Mouse (Mus musculus) heart, embryonic 10.5 days (tissue): ENCODE data around the gene Unk. TPM values are rescaled to one million over a fixed set of nuclear protein-coding genes. Genes with fewer than 3 reads are reported as not detected.

Experiments used
- DNase-seq: peaks from one replicate; pipeline ENCODE4 v3.0.0-alpha.2; 2017; ENCODE audit warnings: low spot score
- H3K27ac ChIP-seq: fragments of 300-500 bp; sonication (generic); 2 replicates; pipeline ENCODE4 v1.5.1; 2016; ENCODE audit warnings: mild to moderate bottlenecking
- H3K27me3 ChIP-seq: fragments of 300-500 bp; sonication (generic); 2 replicates; pipeline ENCODE4 v1.6.1; 2016; ENCODE audit warnings: mild to moderate bottlenecking; ENCODE audit not compliant: poor library complexity, insufficient read depth, severe bottlenecking
- H3K36me3 ChIP-seq: fragments of 300-500 bp; sonication (generic); 2 replicates; pipeline ENCODE4 v1.6.1; 2016; ENCODE audit warnings: mild to moderate bottlenecking, moderate library complexity
- H3K4me1 ChIP-seq: fragments of 300-500 bp; sonication (generic); 2 replicates; pipeline ENCODE4 v1.6.1; 2016; ENCODE audit warnings: mild to moderate bottlenecking
- H3K4me3 ChIP-seq: fragments of 300-500 bp; sonication (generic); 2 replicates; pipeline ENCODE4 v1.5.1; 2016; ENCODE audit warnings: mild to moderate bottlenecking, moderate library complexity
- H3K9me3 ChIP-seq: fragments of 300-500 bp; sonication (generic); 2 replicates; pipeline ENCODE4 v1.6.1; 2016; ENCODE audit warnings: mild to moderate bottlenecking, moderate library complexity
- WGBS: fragments of 180-500 bp; shearing (Covaris S2); methylation state at CpG from one replicate; pipeline ENCODE4 v1.1.7; 2016; 5-methylcytosine and 5-hydroxymethylcytosine counted together
- polyA plus RNA-seq: library from polyadenylated mRNA; unstranded; fragments of >200 nt; fragmentation: Nextera tagmentation; extraction: Ambion mirVana; gene quantifications from 2 replicates; pipeline ENCODE4 v1.2.1, GENCODE M21; 2016

The Unk gene
- polyA plus RNA-seq = 33.3 and 37.1 TPM in 2 replicates

DNA sequence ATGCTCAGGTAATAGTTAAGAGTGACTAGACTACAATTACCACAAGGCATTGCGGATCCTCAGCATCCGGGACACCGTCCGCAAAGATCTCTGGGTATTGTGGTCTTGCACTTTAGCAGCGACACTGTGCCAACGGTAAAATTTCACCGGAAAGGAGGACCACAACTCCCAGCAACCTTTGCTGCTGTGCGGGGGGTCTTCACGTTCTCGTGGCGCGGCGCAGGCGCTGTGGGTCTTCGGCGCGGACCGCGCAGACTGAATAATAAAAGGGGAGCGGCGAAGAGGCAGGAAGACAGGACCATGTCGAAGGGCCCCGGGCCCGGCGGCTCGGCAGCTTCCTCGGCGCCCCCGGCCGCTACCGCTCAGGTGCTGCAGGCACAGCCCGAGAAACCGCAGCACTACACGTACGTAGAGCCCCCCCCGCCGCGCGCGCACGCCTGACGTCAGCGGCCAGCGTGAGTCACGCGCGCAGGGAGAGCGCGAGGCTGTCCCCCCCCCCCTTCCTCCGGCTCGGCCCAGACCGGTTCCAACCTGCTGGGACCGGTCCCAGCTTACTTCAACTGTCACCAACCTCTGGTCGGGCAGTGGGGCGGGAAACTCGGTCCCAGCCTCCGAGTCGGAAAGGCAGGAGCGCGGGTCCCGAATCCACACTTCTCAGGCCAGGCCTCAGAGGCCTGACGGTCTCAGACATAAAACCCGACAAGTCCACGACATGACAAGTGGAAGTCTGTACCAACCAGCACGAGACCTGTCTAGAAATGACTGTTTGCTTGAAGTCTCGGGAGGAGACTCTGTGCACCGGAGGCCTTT, at the start of gene Unk:
TSS of gene Unk (plus strand) at position 235 of the 810 bp plus-strand sequence.
- Histone ChIP-seq H3K4me1 (peaks cover 9% of the 10 kb centered on the region), H3K4me3 (peak within 1 kb of the TSS; percentile 74), H3K27ac (peak within 1 kb of the TSS; percentile 96), H3K36me3 (peaks cover 18% of the 10 kb centered on the region; the same call in 1 of the 2 replicates), H3K9me3 (no peaks in the 10 kb centered on the region), H3K27me3 (no peaks in the 10 kb centered on the region)
- DNase-seq = peak; percentile 99
- WGBS = under 1% methylated on average over 67 of the region's 67 CpGs

DNA sequence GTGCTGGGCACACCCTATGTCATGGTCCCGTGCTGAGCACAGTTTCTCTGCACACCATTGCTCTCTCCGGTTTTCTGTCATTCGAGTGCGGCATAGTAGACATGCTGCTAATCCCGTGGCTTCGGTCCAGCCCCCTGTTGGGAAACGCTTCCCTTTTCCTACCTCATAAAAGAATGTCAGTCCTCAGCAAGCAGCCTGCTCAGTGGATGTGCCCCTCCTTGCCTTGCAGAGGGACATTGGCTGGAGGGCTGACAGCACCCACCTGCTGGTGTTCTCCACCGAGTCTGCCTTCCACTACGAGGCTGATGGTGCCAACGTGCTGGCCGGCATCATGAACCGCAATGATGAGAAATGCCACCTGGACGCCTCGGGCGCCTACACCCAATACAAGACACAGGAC, 47.6 kb upstream of the Unk start:
- peaks cover 56% of the 10 kb centered on the region for H3K27me3 ChIP-seq
- no peaks in the 10 kb centered on the region for H3K9me3 ChIP-seq
- 92% methylated on average over 15 of the region's 15 CpGs for WGBS
- no peak overlapping the region for H3K27ac ChIP-seq
- H3K4me1 ChIP-seq = no peaks in the 10 kb centered on the region; the same call in 1 of the 2 replicates
- no peak for DNase-seq
- no peak overlapping the region for H3K4me3 ChIP-seq
- H3K36me3 ChIP-seq = no peaks in the 10 kb centered on the region

DNA sequence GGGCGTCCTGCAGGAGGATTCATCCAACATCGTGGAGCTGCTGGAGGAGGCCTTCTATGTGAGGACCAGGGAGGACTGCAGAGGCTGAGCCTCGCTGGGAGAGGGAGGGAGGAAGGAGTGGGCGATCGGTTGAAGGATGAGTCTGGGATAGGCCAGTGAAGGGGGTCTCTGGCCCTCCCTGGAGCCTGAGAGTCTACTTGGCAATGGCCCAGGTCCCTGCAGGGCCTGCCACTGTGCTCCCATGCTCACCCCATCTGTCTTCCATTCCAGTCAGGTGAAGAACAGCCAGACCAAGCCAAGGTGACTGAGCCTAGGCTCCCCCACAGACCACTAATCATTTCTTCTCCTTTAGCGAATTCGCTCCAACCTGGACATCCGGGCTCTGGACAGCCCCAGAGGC, 46.8 kb upstream of the Unk start:
- Histone ChIP-seq H3K27me3 (peaks cover 50% of the 10 kb centered on the region), H3K4me3 (no peak overlapping the region), H3K36me3 (no peaks in the 10 kb centered on the region), H3K4me1 (no peaks in the 10 kb centered on the region), H3K9me3 (no peaks in the 10 kb centered on the region), H3K27ac (no peak overlapping the region)
- 83% methylated on average over 8 of the region's 8 CpGs for WGBS
- no peak for DNase-seq

DNA sequence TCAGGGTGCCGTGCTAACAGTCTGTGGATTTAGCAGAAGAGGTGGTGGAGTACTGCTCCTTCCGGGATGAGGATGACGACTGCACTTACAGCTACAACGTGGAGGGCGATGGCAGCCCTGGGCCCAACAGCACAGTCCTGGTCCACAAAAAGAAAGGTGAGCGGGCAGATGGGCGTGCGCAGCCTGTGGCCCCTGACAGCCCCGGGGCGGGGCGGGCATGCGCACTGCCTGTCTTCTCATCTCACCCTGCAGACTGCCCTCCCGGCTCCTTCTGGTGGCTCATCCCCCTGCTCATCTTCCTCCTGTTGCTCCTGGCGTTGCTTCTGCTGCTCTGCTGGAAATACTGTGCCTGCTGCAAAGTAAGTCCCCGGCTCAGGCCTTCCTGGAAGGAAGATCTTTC, 40.4 kb upstream of the Unk start:
- no peak for DNase-seq

DNA sequence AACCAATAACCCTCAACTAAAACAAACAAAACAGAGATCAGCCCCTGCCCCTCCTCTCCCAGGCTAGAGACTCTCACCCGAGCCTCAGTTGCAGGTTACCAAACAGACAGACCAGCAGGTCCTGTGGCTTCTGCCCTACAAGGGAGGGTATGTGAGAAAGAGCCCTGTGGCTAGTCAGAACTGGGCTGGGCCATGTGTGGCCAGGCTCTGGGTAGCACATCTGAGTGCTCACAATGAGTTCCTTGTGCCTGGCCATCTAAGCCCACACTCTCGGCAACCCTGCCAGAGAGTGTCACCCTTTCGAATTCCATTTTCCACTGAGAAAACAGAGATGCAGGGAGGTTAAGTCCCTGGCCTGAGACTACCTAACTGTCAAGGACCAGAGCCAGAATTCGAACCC, 38.0 kb upstream of the Unk start:
- peaks cover 54% of the 10 kb centered on the region for H3K27me3 ChIP-seq
- WGBS = 68% methylated on average over 4 of the region's 4 CpGs
- H3K36me3 ChIP-seq = no peaks in the 10 kb centered on the region
- no peaks in the 10 kb centered on the region for H3K9me3 ChIP-seq
- H3K4me3 ChIP-seq = no peak overlapping the region
- H3K4me1 ChIP-seq = peaks cover 9% of the 10 kb centered on the region; the same call in 1 of the 2 replicates
- DNase-seq = no peak
- H3K27ac ChIP-seq = no peak overlapping the region

More for the DNA sequence above, 40.4 kb upstream of the Unk start:
- Histone ChIP-seq H3K4me1 (peaks cover 9% of the 10 kb centered on the region; the same call in 1 of the 2 replicates), H3K36me3 (no peaks in the 10 kb centered on the region), H3K27ac (0 out of 2 replicates have a peak overlapping the region, but pooled peaks have one; percentile 18), H3K4me3 (peak overlapping the region; percentile 45), H3K27me3 (peaks cover 65% of the 10 kb centered on the region), H3K9me3 (no peaks in the 10 kb centered on the region)
- 31% methylated on average over 15 of the region's 15 CpGs for WGBS

DNA sequence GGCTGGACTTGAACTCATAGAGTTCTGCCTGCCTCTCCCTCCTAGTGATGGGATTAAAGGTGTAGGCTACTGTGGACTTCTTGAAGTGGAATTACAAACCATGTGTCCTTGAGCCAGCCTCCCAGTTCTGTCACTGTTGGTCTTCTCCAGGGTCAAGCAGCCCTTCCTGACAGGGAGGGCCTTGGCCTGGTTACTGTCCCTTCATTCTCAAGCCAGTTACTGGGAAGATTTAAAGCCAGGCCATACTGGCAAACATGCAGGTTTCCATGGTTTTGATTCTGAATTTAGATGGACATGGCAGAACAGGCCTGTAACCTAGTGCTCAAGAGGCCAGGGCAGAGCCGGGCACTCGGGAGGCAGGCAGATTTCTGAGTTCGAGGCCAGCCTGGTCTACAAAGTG, 34.9 kb upstream of the Unk start:
- H3K27ac ChIP-seq = no peak overlapping the region
- H3K4me1 ChIP-seq = 0 out of 2 replicates have a peak, but pooled peaks cover 16% of the 10 kb centered on the region
- H3K9me3 ChIP-seq = no peaks in the 10 kb centered on the region
- WGBS = 80% methylated on average over 3 of the region's 3 CpGs
- peaks cover 48% of the 10 kb centered on the region for H3K27me3 ChIP-seq
- DNase-seq = no peak
- no peak overlapping the region for H3K4me3 ChIP-seq
- H3K36me3 ChIP-seq = no peaks in the 10 kb centered on the region

DNA sequence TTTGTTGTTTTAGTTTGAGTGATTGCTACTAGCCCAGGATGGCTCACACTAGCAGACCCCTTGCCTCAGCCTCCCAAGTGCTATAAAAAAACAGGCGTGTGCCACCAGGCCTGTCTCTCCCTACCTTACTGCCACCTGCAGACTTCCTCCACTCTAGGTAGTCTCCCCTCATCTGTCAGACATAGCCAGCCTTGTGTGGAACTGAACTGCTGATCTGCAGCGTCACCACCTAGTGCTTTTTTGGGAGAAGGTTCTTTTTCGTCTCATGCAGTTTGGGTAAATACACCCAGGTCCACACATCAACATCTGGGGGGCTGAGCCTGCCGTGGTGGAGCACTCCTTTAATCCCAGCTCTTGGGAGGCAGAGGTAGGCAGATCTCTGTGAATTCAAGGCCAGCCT, 33.1 kb upstream of the Unk start:
- Histone ChIP-seq H3K4me3 (no peak overlapping the region), H3K4me1 (0 out of 2 replicates have a peak, but pooled peaks cover 16% of the 10 kb centered on the region), H3K9me3 (no peaks in the 10 kb centered on the region), H3K36me3 (no peaks in the 10 kb centered on the region), H3K27me3 (peaks cover 36% of the 10 kb centered on the region), H3K27ac (no peak overlapping the region)
- 68% methylated on average over 4 of the region's 4 CpGs for WGBS
- DNase-seq = no peak

DNA sequence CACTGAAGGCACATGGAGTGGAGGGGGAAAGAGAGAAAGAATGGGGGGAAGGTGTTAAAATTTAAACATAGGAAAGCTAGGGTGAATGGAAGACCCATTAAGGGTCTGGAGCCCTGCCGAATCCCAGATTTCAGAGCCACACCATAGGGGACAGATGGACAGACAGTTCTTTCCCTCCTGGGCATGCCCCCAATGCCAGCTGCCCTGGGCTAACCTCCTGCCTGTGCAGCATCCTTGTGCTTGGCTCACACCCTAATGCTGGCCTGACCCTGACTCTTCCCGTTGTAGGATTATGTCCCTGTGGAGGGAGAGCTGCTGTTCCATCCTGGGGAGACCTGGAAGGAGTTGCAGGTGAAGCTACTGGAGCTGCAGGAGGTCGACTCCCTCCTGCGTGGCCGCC, 32.5 kb upstream of the Unk start:
- H3K4me1 ChIP-seq = 0 out of 2 replicates have a peak, but pooled peaks cover 16% of the 10 kb centered on the region
- WGBS = 60% methylated on average over 5 of the region's 5 CpGs
- no peaks in the 10 kb centered on the region for H3K9me3 ChIP-seq
- peaks cover 32% of the 10 kb centered on the region for H3K27me3 ChIP-seq
- DNase-seq = no peak
- H3K4me3 ChIP-seq = no peak overlapping the region
- 0 out of 2 replicates have a peak overlapping the region, but pooled peaks have one; percentile 2 for H3K27ac ChIP-seq
- H3K36me3 ChIP-seq = no peaks in the 10 kb centered on the region

DNA sequence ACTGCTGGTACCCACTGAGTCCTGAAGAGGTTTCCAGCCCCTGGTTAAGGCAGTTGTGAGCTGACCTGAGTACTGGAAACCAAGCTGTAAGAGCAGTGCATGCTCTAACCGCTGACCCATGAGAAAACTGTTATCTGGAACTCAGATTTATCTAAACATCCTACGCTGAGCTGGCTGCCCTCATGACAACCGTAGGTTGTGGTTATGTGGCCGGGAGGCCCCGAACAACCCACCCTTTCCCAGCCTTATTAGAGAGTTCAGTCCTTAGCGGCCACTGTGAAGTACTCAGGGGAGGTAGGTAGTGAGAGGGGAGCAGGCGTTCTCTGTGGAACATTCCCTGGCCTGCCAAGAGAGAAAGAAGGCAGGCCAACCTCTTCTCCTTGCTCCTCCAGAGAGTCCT, 31.1 kb upstream of the Unk start:
- no peak overlapping the region for H3K27ac ChIP-seq
- peaks cover 19% of the 10 kb centered on the region; the same call in 1 of the 2 replicates for H3K27me3 ChIP-seq
- H3K4me1 ChIP-seq = 0 out of 2 replicates have a peak, but pooled peaks cover 13% of the 10 kb centered on the region
- H3K4me3 ChIP-seq = no peak overlapping the region
- WGBS = 76% methylated on average over 7 of the region's 7 CpGs
- no peaks in the 10 kb centered on the region for H3K36me3 ChIP-seq
- H3K9me3 ChIP-seq = no peaks in the 10 kb centered on the region
- no peak for DNase-seq

DNA sequence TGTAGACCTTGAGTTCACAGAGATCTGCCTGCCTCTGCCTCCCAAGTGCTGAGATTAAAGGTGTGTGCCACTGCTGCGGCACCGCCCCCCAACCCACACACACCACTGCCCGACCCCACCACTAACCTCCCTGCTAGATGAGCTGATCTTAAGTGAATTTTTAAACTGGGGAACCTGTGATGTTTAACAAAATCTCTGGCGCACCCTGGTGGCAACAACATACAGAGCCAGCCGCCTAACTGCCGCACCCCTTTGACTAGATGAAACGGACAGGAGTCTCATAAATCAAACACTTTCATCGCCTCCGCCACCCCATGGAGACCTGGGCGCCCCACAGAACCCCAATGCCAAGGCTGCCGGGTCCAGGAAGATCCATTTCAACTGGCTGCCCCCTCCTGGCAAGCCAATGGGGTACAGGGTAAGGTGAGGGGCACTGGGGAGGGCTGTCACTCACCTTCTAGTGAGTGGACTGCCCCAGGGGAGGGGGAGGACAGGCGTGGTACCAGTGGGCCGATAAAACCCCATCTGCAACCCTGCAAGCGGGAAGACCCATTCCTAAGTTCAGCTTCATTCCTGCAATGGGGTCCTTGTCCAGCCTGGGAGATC, 30.5 kb upstream of the Unk start:
- peaks cover 18% of the 10 kb centered on the region; the same call in 1 of the 2 replicates for H3K4me1 ChIP-seq
- no peaks in the 10 kb centered on the region for H3K36me3 ChIP-seq
- no peak for DNase-seq
- no peak overlapping the region for H3K4me3 ChIP-seq
- H3K9me3 ChIP-seq = no peaks in the 10 kb centered on the region
- WGBS = 14% methylated on average over 14 of the region's 14 CpGs
- peaks cover 19% of the 10 kb centered on the region; the same call in 1 of the 2 replicates for H3K27me3 ChIP-seq
- no peak overlapping the region for H3K27ac ChIP-seq

DNA sequence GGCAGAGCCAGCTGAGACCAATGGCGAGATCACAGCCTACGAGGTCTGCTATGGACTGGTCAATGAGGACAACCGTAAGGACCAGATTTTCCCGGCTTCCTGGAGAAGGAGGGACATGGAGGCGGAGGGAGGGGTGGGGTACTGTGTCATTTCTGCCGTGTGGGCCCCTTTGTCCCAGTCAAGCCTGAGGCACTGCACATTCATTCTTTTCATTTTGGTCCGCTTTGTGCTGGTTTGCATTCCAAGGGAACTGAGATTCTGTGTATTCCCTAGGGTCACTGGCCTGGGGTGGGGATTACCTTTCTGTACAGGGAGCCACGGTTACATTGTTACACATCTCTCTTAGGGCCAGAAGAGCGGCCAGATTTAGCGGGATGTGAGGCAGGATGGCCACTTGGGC, 29.5 kb upstream of the Unk start:
- DNase-seq = no peak
- Histone ChIP-seq H3K9me3 (no peaks in the 10 kb centered on the region), H3K36me3 (no peaks in the 10 kb centered on the region), H3K27me3 (peaks cover 19% of the 10 kb centered on the region; the same call in 1 of the 2 replicates), H3K4me1 (peaks cover 28% of the 10 kb centered on the region), H3K4me3 (no peak overlapping the region), H3K27ac (no peak overlapping the region)
- 56% methylated on average over 10 of the region's 10 CpGs for WGBS

DNA sequence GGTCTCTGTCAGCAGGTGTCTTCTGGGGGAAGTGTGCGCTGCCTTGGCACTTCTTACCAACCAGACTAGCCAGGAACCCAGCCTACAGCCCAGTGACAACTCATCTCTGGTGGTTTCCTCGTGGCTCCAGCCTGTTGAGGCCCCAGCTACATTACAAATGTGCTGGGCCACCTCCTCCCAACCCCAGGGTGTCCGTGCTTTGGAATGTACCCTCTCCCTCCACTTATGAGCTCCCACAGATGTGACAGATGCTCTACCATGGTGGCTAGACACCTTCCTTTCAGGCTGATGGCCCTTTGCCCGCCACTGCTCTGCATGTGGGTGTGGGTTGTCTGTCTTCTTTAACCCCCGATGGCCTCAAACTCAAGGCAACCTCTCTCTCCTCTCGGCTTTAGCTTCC, 28.4 kb upstream of the Unk start:
- Histone ChIP-seq H3K36me3 (peaks cover 4% of the 10 kb centered on the region; the same call in 1 of the 2 replicates), H3K9me3 (no peaks in the 10 kb centered on the region), H3K27me3 (peaks cover 19% of the 10 kb centered on the region; the same call in 1 of the 2 replicates), H3K27ac (no peak overlapping the region), H3K4me1 (peaks cover 36% of the 10 kb centered on the region), H3K4me3 (no peak overlapping the region)
- WGBS = 66% methylated on average over 6 of the region's 6 CpGs
- DNase-seq = no peak

DNA sequence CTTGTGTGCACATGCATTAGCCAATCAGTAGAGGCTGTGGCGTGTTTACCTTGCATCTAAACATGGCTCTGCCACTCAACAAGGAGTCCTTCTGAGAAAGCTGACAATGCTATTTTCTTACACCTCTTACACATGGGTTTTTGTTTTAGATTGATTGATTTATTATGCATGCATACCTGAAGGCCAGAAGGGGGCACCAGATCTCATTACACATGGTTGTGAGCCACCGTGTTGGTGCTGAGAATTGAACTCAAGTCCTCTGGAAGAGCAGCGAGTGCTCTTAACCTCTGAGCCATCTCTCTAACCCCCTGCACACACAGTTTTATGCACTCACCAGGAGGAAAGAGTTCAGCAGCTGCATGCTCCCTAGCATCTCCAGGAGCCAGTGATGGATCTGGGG, 27.2 kb upstream of the Unk start:
- peaks cover 17% of the 10 kb centered on the region; the same call in 1 of the 2 replicates for H3K27me3 ChIP-seq
- 80% methylated on average over 3 of the region's 3 CpGs for WGBS
- peaks cover 15% of the 10 kb centered on the region for H3K36me3 ChIP-seq
- H3K4me1 ChIP-seq = peaks cover 36% of the 10 kb centered on the region
- no peaks in the 10 kb centered on the region for H3K9me3 ChIP-seq
- H3K4me3 ChIP-seq = no peak overlapping the region
- H3K27ac ChIP-seq = no peak overlapping the region
- DNase-seq = no peak
